Mouse (Mus musculus) naive thymus-derived CD4-positive, alpha-beta T cell, adult 2 months (primary cell): Measurements from ENCODE around the gene Lamtor2.
A peak's percentile ranks its signal among the peaks of the same experiment; 100 is the strongest.

ENCODE experiments used
- DNase-seq: peaks from one replicate; pipeline ENCODE4 v3.0.0-alpha.2; 2011; ENCODE audit warnings: low read depth

Lamtor2 gene

GRCm38 (mm10) chr3:88502641-88503504, 50.0 kb downstream of the Lamtor2 start:
- DNase-seq: peak; percentile 84

- DNase-seq: no peak
Observed at GRCm38 (mm10) chr3:88502031-88502571, 50.8 kb downstream of the Lamtor2 start.

- DNase-seq: no peak
Observed at GRCm38 (mm10) chr3:88501366-88502030, 51.4 kb downstream of the Lamtor2 start.

GRCm38 (mm10) chr3:88500655-88501365, 52.1 kb downstream of the Lamtor2 start:
- DNase-seq: no peak

- DNase-seq: no peak
Observed at GRCm38 (mm10) chr3:88500087-88500486, 52.8 kb downstream of the Lamtor2 start.
